Mouse (Mus musculus): Measurements from ENCODE around the gene Cacna1h. TPM values are rescaled to one million over a fixed set of nuclear protein-coding genes. Genes with fewer than 3 reads are reported as not detected.

The Cacna1h gene
- polyA plus RNA-seq, 2 experiments = 6.9 to 58.0 TPM

- ATAC-seq (ENCODE audit: low FRiP score, low read depth) (no peak), DNase-seq (ENCODE audit: low spot score) (no peak)
- no peak overlapping the region for H3K4me2 ChIP-seq (replicated peaks; ENCODE audit: low read depth, low read length, severe bottlenecking)
- no peak overlapping the region for H3K4me3 ChIP-seq (replicated peaks; ENCODE audit: low read length)
- 32% methylated on average over 7 of the region's 7 CpGs for WGBS
- H3K9me3 ChIP-seq (ENCODE audit: control insufficient read depth, low read length) = no peaks in the 10 kb centered on the region
- no peaks in the 10 kb centered on the region for H3K36me3 ChIP-seq (ENCODE audit: control insufficient read depth, insufficient read depth, low read length)
- 0 out of 2 replicates have a peak overlapping the region, but pooled peaks have one; percentile 16 for H3K27ac ChIP-seq (replicated peaks; ENCODE audit: low read depth, low read length)
- TF ChIP-seq POLR2A (IDR thresholded peaks at IDR 0.05; ENCODE audit: borderline replicate concordance, extremely low read depth, insufficient read depth, insufficient read length) = no peak
- H3K27me3 ChIP-seq (ENCODE audit: control insufficient read depth, insufficient read depth, low read length) = no peaks in the 10 kb centered on the region
- H3K4me1 ChIP-seq (ENCODE audit: control insufficient read depth, insufficient read depth, low read length) = peaks cover 60% of the 10 kb centered on the region
- H3K9ac ChIP-seq (ENCODE audit: low read depth, low read length, severe bottlenecking) = no peak overlapping the region
These were observed 22.8 kb downstream of the Cacna1h start for GRCm38 (mm10) chr17:25410786-25411185.

- H3K4me2 ChIP-seq (replicated peaks; ENCODE audit: low read depth, low read length, severe bottlenecking) = no peak overlapping the region
These were observed 23.4 kb downstream of the Cacna1h start for GRCm38 (mm10) chr17:25410180-25410579.

GRCm38 (mm10) chr17:25409621-25410020 lies 24.0 kb downstream of the Cacna1h start:
- WGBS = 39% methylated on average over 7 of the region's 7 CpGs
- Histone ChIP-seq H3K27ac (replicated peaks; ENCODE audit: low read depth, low read length) (no peak overlapping the region; the same call in 1 of the 2 replicates), H3K36me3 (ENCODE audit: control insufficient read depth, insufficient read depth, low read length) (no peaks in the 10 kb centered on the region), H3K4me1 (ENCODE audit: control insufficient read depth, insufficient read depth, low read length) (peaks cover 57% of the 10 kb centered on the region), H3K4me2 (replicated peaks; ENCODE audit: low read depth, low read length, severe bottlenecking) (no peak overlapping the region), H3K9ac (ENCODE audit: low read depth, low read length, severe bottlenecking) (0 out of 2 replicates have a peak overlapping the region, but pooled peaks have one; percentile 4), H3K27me3 (ENCODE audit: control insufficient read depth, insufficient read depth, low read length) (no peaks in the 10 kb centered on the region), H3K4me3 (replicated peaks; ENCODE audit: low read length) (no peak overlapping the region), H3K9me3 (ENCODE audit: control insufficient read depth, low read length) (no peaks in the 10 kb centered on the region)
- DNase-seq (ENCODE audit: low spot score) (no peak), ATAC-seq (ENCODE audit: low FRiP score, low read depth) (no peak)
- no peak for TF ChIP-seq POLR2A (IDR thresholded peaks at IDR 0.05; ENCODE audit: borderline replicate concordance, extremely low read depth, insufficient read depth, insufficient read length)

More at GRCm38 (mm10) chr17:25410180-25410579, 23.4 kb downstream of the Cacna1h start:
- 0 out of 2 replicates have a peak overlapping the region, but pooled peaks have one; percentile 4 for H3K9ac ChIP-seq (ENCODE audit: low read depth, low read length, severe bottlenecking)
- H3K4me3 ChIP-seq (replicated peaks; ENCODE audit: low read length) = no peak overlapping the region
- 74% methylated on average over 6 of the region's 6 CpGs for WGBS
- peaks cover 59% of the 10 kb centered on the region for H3K4me1 ChIP-seq (ENCODE audit: control insufficient read depth, insufficient read depth, low read length)
- DNase-seq (ENCODE audit: low spot score) (no peak), ATAC-seq (ENCODE audit: low FRiP score, low read depth) (no peak)
- no peaks in the 10 kb centered on the region for H3K27me3 ChIP-seq (ENCODE audit: control insufficient read depth, insufficient read depth, low read length)
- TF ChIP-seq POLR2A (IDR thresholded peaks at IDR 0.05; ENCODE audit: borderline replicate concordance, extremely low read depth, insufficient read depth, insufficient read length) = no peak
- no peaks in the 10 kb centered on the region for H3K36me3 ChIP-seq (ENCODE audit: control insufficient read depth, insufficient read depth, low read length)
- no peaks in the 10 kb centered on the region for H3K9me3 ChIP-seq (ENCODE audit: control insufficient read depth, low read length)
- no peak overlapping the region; the same call in 1 of the 2 replicates for H3K27ac ChIP-seq (replicated peaks; ENCODE audit: low read depth, low read length)

GRCm38 (mm10) chr17:25408302-25408999 lies 25.1 kb downstream of the Cacna1h start:
- no peaks in the 10 kb centered on the region for H3K27me3 ChIP-seq (ENCODE audit: control insufficient read depth, insufficient read depth, low read length)

GRCm38 (mm10) chr17:25407352-25407751 lies 26.2 kb downstream of the Cacna1h start:
- H3K4me1 ChIP-seq (ENCODE audit: control insufficient read depth, insufficient read depth, low read length) = peaks cover 49% of the 10 kb centered on the region
- H3K9ac ChIP-seq (ENCODE audit: low read depth, low read length, severe bottlenecking) = 0 out of 2 replicates have a peak overlapping the region, but pooled peaks have one; percentile 4
- no peak overlapping the region for H3K4me3 ChIP-seq (replicated peaks; ENCODE audit: low read length)
- H3K4me2 ChIP-seq (replicated peaks; ENCODE audit: low read depth, low read length, severe bottlenecking) = no peak overlapping the region
- no peak for ATAC-seq (ENCODE audit: low FRiP score, low read depth)
- no peaks in the 10 kb centered on the region for H3K27me3 ChIP-seq (ENCODE audit: control insufficient read depth, insufficient read depth, low read length)
- no peaks in the 10 kb centered on the region for H3K9me3 ChIP-seq (ENCODE audit: control insufficient read depth, low read length)
- WGBS = 77% methylated on average over 4 of the region's 4 CpGs
- DNase-seq (ENCODE audit: low spot score) = no peak
- no peaks in the 10 kb centered on the region for H3K36me3 ChIP-seq (ENCODE audit: control insufficient read depth, insufficient read depth, low read length)
- no peak overlapping the region for H3K27ac ChIP-seq (replicated peaks; ENCODE audit: low read depth, low read length)
- no peak for TF ChIP-seq POLR2A (IDR thresholded peaks at IDR 0.05; ENCODE audit: borderline replicate concordance, extremely low read depth, insufficient read depth, insufficient read length)

More at GRCm38 (mm10) chr17:25408302-25408999, 25.1 kb downstream of the Cacna1h start:
- no peak overlapping the region for H3K27ac ChIP-seq (replicated peaks; ENCODE audit: low read depth, low read length)
- DNase-seq (ENCODE audit: low spot score) (no peak), ATAC-seq (ENCODE audit: low FRiP score, low read depth) (no peak)
- H3K4me2 ChIP-seq (replicated peaks; ENCODE audit: low read depth, low read length, severe bottlenecking) = no peak overlapping the region
- no peaks in the 10 kb centered on the region for H3K9me3 ChIP-seq (ENCODE audit: control insufficient read depth, low read length)
- H3K4me1 ChIP-seq (ENCODE audit: control insufficient read depth, insufficient read depth, low read length) = peaks cover 49% of the 10 kb centered on the region
- H3K9ac ChIP-seq (ENCODE audit: low read depth, low read length, severe bottlenecking) = no peak overlapping the region
- no peaks in the 10 kb centered on the region for H3K36me3 ChIP-seq (ENCODE audit: control insufficient read depth, insufficient read depth, low read length)
- no peak for TF ChIP-seq POLR2A (IDR thresholded peaks at IDR 0.05; ENCODE audit: borderline replicate concordance, extremely low read depth, insufficient read depth, insufficient read length)
- H3K4me3 ChIP-seq (replicated peaks; ENCODE audit: low read length) = no peak overlapping the region
- WGBS = 89% methylated on average over 7 of the region's 7 CpGs
